Mouse (Mus musculus): Measurements from ENCODE around the gene Rhcg.

GRCm38 (mm10) chr7:79606766-79607165 lies 10.7 kb downstream of the Rhcg start:
- no peak for TF ChIP-seq POLR2A (IDR thresholded peaks at IDR 0.05; ENCODE audit: low read depth, low read length)
- TF ChIP-seq CTCF (IDR thresholded peaks at IDR 0.05; ENCODE audit: borderline replicate concordance, insufficient read depth, low read length) = no peak

Measured in embryonic fibroblast, embryonic 13.5 days (primary cell).